Mouse (Mus musculus) adrenal gland, postnatal 10 days (tissue): ENCODE data around the gene Vmn1r55. TPM values are rescaled to one million over a fixed set of nuclear protein-coding genes. Genes with fewer than 3 reads are reported as not detected.
A peak's percentile ranks its signal among the peaks of the same experiment; 100 is the strongest.
"Not testable (repeated sequence)": the region's sequence is repeated elsewhere in the genome, so short reads cannot be mapped to it uniquely, and the experiment has no call there.

Source experiments
- DNase-seq: peaks from one replicate; pipeline ENCODE4 v3.0.0; 2021; ENCODE audit warnings: mixed read lengths
- long read RNA-seq, 2 experiments: library from polyadenylated mRNA; stranded (forward); transcript quantifications; one replicate each; pipeline ENCODE4 v2.0.0; 2021
- total RNA-seq, 2 experiments: library from RNA; stranded (reverse); gene quantifications; 2 replicates each; pipeline ENCODE4 v1.2.3; 2021

The Vmn1r55 gene
- not detected for total RNA-seq
- long read RNA-seq, experiment 1, result 0 reads
- long read RNA-seq, experiment 2, result 0 reads

GRCm38 (mm10) chr7:5149570-5149969 is at the start of gene Vmn1r55:
Gene Vmn1r55 (minus strand): TSS chr7:5149670.
- not testable (repeated sequence) for DNase-seq

GRCm38 (mm10) chr7:5196647-5197046 is 47.2 kb upstream of the Vmn1r55 start, which contains the start of gene Vmn1r56:
Gene Vmn1r56 (minus strand): TSS chr7:5196747.
- not testable (repeated sequence) for DNase-seq

GRCm38 (mm10) chr7:5125549-5126406 is 23.7 kb downstream of the Vmn1r55 start, which contains the start of gene Rasl2-9:
Gene Rasl2-9 (minus strand): TSS chr7:5125950.
- peak; percentile 91 for DNase-seq

- DNase-seq, result no peak
These were observed 24.4 kb downstream of the Vmn1r55 start for GRCm38 (mm10) chr7:5125078-5125477.

GRCm38 (mm10) chr7:5116850-5117249 is 32.6 kb downstream of the Vmn1r55 start, which contains the start of gene Rfpl4:
Gene Rfpl4 (minus strand): TSS chr7:5116950.
- no peak for DNase-seq

GRCm38 (mm10) chr7:5112701-5113100 is 36.8 kb downstream of the Vmn1r55 start:
- no peak for DNase-seq

- DNase-seq, result no peak
These were observed 40.2 kb downstream of the Vmn1r55 start for GRCm38 (mm10) chr7:5109301-5109700.

- DNase-seq, result no peak
These were observed 41.2 kb downstream of the Vmn1r55 start for GRCm38 (mm10) chr7:5108272-5108671.

- no peak for DNase-seq
These were observed 46.9 kb downstream of the Vmn1r55 start for GRCm38 (mm10) chr7:5102564-5102963.

GRCm38 (mm10) chr7:5101066-5101663 is 48.3 kb downstream of the Vmn1r55 start:
- DNase-seq, result no peak

GRCm38 (mm10) chr7:5099796-5100195 is 49.7 kb downstream of the Vmn1r55 start:
- DNase-seq, result no peak

GRCm38 (mm10) chr7:5098769-5099168 is 50.7 kb downstream of the Vmn1r55 start:
- no peak for DNase-seq

GRCm38 (mm10) chr7:5092831-5093510 is 56.5 kb downstream of the Vmn1r55 start:
- DNase-seq, result no peak

- no peak for DNase-seq
These were observed 57.1 kb downstream of the Vmn1r55 start for GRCm38 (mm10) chr7:5092381-5092780.

GRCm38 (mm10) chr7:5091008-5091728 is 58.3 kb downstream of the Vmn1r55 start:
- no peak for DNase-seq

GRCm38 (mm10) chr7:5089853-5090252 is 59.6 kb downstream of the Vmn1r55 start:
- DNase-seq, result no peak

- no peak for DNase-seq
These were observed 61.6 kb downstream of the Vmn1r55 start for GRCm38 (mm10) chr7:5087886-5088285.

GRCm38 (mm10) chr7:5086921-5087440 is 62.5 kb downstream of the Vmn1r55 start:
- peak; percentile 20 for DNase-seq

GRCm38 (mm10) chr7:5085512-5085911 is 64.0 kb downstream of the Vmn1r55 start:
- no peak for DNase-seq

GRCm38 (mm10) chr7:5083325-5084105 is 66.0 kb downstream of the Vmn1r55 start:
- DNase-seq, result no peak

- no peak for DNase-seq
These were observed 67.5 kb downstream of the Vmn1r55 start for GRCm38 (mm10) chr7:5081939-5082338.
